Mouse (Mus musculus) splenic B cell, adult 2 months (primary cell): ENCODE results near the gene Scamp3.
"Not testable (repeated sequence)": the region's sequence is repeated elsewhere in the genome, so short reads cannot be mapped to it uniquely, and the experiment has no call there.

Source experiments
- DNase-seq: peaks from one replicate; pipeline ENCODE4 v3.0.0-alpha.2; 2011; ENCODE audit warnings: low read depth, low spot score
- H3K27me3 ChIP-seq: 2 replicates; pipeline ENCODE4 v1.6.1; 2012; ENCODE audit warnings: mild to moderate bottlenecking, low read length, moderate library complexity, mixed read lengths; ENCODE audit not compliant: control insufficient read depth, poor library complexity, insufficient read depth, severe bottlenecking
- H3K36me3 ChIP-seq: 2 replicates; pipeline ENCODE4 v1.6.1; 2012; ENCODE audit warnings: mild to moderate bottlenecking, low read length, moderate library complexity, mixed read lengths; ENCODE audit not compliant: control insufficient read depth, poor library complexity, insufficient read depth, severe bottlenecking

The Scamp3 gene

DNA sequence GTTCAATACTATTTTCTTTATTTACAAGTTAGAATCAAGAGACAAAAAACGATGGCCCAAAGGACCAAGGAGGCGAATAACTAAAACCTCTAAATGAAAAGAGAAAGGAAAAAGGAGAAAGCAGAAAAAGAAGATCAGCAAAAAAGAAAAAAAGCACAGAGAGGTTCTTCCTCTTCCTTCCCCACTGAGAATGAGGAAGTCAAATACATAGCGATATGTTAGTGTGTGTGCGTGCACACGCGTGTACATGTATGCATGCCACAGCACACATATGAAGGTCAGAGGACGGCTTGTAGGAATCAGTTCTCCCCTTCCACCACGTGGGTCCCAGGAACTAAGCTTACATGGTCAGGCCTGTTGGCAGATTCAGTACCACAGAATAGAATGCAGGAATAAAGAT lies 20.3 kb upstream of the Scamp3 start:
- peak; percentile 55 for DNase-seq
- Histone ChIP-seq H3K27me3 (no peaks in the 10 kb centered on the region), H3K36me3 (no peaks in the 10 kb centered on the region)

DNA sequence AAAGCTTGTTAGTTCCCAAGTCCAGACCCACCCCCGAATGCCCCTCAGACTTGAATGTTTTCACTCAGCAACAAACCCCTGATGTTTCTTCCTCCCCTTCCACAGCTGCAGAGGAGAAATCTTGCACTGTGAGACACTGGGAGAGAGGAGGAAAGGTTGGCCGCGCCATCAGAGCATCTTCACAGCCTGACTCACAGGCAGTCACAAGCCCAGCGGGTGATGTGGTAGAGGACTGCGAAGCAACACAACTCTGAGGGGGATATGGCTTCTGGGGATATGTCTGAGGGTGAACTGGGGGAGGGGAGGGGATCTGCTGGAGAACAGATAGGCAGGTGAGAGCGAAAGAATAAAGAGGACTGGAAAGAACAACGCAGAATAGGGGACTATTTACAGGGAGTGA lies 18.6 kb upstream of the Scamp3 start:
- no peaks in the 10 kb centered on the region for H3K27me3 ChIP-seq
- no peaks in the 10 kb centered on the region for H3K36me3 ChIP-seq
- no peak for DNase-seq

DNA sequence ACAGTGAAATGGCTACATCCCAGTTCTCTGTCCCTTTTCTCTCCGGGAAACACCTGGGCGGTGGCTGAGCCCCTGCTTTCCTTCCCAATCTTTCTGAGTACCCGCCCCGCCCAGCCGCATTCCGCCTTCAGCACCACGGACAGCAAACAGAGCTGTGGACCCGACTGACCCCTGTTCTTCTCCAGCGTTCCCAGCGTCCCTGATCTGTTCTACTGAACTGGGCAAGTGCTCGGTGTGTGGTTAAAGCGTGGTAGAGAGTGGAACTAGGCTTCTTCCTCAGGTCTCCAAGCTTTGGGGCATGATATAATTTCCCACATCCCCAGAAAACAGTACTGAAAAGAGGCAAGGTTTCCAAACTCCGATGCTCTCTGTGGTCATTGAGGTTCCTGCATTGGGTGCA lies 18.1 kb upstream of the Scamp3 start:
- peak; percentile 37 for DNase-seq
- Histone ChIP-seq H3K27me3 (no peaks in the 10 kb centered on the region), H3K36me3 (no peaks in the 10 kb centered on the region)

DNA sequence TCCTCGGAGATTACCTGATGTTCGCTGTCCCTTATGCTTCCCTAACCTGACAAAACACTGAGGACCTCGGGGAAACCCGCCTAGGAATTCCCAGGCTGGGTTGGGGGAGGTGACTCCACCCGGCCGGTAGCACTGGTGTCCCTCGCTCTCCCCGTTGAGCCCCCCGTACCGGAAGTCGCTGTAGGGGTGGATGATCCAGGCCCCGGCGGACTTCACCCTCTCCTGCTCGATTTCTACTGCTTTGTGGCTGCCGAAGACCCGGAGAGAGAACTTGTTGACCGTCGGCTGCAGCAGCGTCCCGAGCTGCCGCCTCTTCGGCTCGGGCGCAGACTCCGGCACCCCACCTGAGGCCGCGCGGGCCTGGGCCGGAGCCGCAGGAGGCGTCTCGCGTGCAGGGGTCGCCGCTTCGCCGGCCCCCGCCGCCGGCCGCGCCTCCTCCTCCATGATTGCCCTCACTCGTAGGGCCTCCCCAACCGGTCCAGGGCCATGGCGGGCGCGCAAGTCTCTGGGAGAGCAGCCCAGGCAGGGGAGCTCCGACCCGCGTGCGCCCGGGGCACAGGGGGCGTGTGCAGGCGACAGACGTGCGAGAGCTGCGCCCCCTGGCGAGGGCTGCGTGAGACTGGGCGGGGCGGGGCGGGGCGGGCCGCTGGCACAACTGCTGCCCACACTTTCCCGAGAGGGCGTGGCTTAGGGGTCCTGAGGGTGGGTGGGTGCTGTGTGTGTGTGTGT lies 17.5 kb upstream of the Scamp3 start, which contains the start of gene Hcn3:
Gene Hcn3, minus strand, starts transcription at position 581 of the 729 bp plus-strand sequence.
- no peaks in the 10 kb centered on the region for H3K27me3 ChIP-seq
- no peaks in the 10 kb centered on the region for H3K36me3 ChIP-seq
- peak; percentile 90 for DNase-seq

DNA sequence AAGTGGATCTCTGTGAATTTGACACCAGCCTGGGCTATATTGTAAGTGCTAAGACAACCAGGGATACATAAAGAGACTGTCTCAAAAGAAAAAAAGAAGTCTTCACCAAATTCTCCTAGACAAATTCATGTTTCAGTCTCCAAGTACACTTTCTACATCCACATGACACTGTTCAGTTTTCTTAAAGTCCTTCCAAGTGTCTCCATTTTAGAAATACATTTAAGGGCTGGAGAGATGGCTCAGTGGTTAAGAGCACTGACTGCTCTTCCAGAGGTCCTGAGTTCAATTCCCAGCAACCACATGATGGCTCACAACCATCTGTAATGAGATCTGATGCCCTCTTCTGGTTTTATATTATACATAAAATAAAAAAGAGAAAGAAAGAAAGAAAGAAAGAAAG lies 16.1 kb upstream of the Scamp3 start:
- H3K36me3 ChIP-seq, DNase-seq, H3K27me3 ChIP-seq: not testable (repeated sequence)

DNA sequence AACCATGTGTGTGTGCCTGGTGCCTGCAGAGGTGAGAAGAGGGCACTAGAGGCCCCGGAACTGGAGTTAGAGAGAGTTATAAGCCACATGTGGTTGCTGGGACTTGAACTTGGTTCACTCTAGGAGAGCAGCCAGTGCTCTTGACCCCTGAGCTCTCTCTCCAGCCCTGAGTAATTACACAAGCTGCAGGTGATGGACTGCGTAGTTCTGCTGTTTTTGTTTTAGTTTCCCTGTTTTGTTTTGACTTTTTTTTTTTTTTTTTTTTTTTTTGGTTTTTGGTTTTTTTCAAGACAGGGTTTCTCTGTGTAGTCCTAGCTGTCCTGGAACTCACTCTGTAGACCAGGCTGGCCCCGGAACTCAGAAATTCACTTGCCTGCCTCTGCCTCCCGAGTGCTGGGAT lies 15.5 kb upstream of the Scamp3 start:
- Histone ChIP-seq H3K27me3 (no peaks in the 10 kb centered on the region), H3K36me3 (no peaks in the 10 kb centered on the region)
- DNase-seq: no peak

DNA sequence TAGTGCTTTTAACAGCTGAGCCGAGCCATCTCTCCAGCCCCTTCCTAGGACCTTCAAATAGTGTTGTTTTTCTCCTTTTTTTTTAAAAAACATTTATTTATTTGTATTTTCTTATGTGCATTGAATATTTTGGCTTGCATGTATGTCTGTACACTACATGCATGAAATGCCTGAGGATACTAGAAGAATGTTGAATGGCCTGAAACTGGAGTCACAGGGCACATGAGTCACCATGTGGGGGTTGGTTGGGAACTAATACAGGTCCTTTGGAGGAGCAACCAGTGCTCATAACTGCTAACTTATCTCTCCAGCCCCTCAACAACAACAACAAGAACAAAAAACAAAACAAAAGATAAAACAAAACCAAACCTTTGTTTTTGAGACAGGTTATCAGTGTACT lies 14.2 kb upstream of the Scamp3 start:
- H3K36me3 ChIP-seq: peaks cover 5% of the 10 kb centered on the region; the same call in 1 of the 2 replicates
- H3K27me3 ChIP-seq: no peaks in the 10 kb centered on the region
- no peak for DNase-seq

DNA sequence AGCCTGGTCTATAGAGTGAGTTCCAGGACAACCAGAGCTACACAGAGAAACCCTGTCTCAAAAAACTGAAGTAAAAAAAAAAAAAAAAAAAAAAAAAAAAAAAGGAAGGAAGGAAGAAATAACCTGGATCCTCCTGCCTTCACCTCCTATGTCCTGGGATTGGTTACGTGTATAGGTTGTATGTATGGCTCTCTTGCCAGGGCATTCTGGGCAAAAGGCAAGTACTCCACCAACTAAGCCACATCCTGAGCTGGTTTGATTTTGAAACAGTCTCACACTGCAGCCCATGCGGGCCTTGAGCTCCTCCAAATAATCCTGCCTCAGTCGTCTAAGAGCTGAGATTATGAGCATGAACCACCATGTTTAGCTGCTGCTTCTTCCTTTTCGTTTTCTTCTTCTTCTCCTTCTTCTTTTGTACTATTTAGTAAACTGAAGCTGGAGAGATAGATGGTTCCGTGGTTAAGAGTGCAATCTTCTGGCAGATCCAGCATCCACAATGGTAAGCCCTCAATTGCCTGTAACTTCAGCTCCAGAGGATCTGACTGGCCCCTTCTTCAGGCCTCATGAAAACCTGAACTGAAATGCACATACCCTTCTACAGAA lies 13.5 kb upstream of the Scamp3 start:
- H3K36me3 ChIP-seq: peaks cover 5% of the 10 kb centered on the region
- peak; percentile 18 for DNase-seq
- H3K27me3 ChIP-seq: no peaks in the 10 kb centered on the region

DNA sequence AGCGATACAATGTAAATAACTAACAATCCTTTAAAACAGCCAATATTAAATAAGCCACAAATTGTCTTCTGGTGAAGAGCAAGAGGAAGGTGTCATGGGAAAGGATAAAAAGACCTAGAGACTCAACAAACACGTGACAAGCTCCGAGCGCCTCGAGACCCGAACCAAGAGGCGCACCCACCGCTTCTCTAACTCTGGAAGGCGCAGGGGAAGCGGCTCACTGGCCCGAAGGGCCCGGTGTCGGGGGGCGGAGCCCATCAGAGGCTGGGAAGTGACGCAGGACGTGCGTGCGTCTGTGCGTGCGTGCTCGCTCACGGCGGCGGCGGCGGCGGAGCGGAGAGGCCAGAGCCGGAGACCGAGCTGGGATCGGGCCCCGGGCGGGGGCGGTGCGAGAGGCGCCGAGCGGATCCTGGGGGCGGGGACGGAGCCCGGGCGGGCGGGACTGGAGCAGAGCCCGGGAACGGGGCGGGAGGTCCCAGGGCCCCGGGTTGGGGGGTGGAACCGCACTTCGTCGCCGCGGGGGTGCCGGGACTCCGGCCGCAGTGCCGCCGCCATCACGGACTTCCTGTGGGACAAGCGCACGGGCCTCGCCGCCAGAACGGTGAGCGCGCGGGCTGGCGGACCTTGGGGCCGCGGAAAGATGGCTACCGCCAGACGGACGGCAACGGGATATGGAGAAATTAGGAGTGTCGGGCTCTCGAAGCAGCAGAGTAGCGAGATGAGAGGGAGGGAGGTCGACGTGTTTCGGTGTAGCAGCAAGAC lies 12.6 kb upstream of the Scamp3 start, which contains the start of gene Clk2:
Gene Clk2, plus strand, starts transcription at position 290 of the 762 bp plus-strand sequence.
- Histone ChIP-seq H3K36me3 (peaks cover 9% of the 10 kb centered on the region), H3K27me3 (no peaks in the 10 kb centered on the region)
- DNase-seq: peak; percentile 93

DNA sequence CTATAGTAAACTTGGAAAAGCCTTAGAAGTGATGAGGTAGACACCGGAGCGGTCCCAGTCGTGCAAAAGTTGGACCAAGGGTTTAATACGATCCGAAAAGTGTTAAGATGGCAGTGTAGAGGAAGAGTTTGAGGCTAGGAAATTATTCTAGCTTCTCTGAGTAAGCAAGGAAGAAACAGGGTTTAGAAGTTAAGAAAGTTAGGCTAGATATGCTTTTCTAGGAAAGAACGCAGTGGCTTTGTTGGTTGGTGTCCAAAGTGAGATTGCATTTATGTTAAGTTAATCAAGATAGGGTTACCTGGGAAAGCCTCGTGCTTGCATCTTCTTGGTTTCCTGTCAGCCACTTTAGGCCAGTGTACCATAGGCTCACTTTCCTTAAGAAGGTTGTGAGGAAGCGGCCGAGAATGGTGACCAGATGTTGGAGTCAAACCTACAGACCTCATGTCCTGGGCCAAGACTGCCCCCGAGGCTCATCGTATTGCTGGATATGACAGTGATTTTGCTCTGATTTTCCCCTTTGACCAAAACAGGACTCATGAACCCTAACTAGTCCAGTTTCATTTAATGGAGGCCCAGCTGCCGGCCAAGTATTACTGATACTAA lies 11.9 kb upstream of the Scamp3 start:
- Histone ChIP-seq H3K27me3 (no peaks in the 10 kb centered on the region), H3K36me3 (peaks cover 14% of the 10 kb centered on the region)
- DNase-seq: no peak

DNA sequence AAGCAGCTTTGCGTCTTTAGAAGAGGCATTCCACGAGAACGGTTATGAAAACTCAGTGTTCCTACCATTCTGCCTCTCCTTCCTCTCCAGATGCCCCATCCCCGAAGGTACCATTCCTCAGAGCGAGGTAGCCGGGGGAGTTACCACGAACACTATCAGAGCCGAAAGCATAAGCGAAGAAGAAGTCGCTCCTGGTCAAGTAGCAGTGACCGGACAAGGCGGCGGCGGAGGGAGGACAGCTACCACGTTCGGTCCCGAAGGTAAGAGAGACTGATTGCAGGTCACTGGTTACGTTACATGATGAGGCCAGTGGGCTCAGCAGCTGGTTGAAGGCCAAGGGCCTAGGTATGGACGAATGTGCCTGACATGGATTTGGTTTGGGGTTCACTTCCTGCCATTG lies 10.3 kb upstream of the Scamp3 start:
- no peak for DNase-seq
- Histone ChIP-seq H3K27me3 (no peaks in the 10 kb centered on the region), H3K36me3 (peaks cover 18% of the 10 kb centered on the region)

DNA sequence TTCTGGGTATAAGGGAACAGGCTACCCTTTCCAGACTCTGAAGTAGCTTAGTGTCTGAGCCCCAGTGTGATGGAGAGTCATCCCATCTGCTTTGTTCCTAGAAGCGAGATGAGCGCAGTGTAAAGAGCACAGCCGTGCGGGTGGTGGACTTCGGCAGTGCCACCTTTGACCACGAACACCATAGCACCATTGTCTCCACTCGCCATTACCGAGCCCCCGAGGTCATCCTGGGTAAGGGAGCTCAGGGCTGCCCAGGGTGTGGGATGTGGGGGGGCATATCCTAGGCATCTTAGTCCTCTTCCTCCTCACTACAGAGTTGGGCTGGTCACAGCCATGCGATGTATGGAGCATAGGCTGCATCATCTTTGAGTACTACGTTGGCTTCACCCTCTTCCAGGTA lies 2.4 kb upstream of the Scamp3 start:
- DNase-seq: no peak
- Histone ChIP-seq H3K36me3 (peaks cover 34% of the 10 kb centered on the region), H3K27me3 (no peaks in the 10 kb centered on the region)

DNA sequence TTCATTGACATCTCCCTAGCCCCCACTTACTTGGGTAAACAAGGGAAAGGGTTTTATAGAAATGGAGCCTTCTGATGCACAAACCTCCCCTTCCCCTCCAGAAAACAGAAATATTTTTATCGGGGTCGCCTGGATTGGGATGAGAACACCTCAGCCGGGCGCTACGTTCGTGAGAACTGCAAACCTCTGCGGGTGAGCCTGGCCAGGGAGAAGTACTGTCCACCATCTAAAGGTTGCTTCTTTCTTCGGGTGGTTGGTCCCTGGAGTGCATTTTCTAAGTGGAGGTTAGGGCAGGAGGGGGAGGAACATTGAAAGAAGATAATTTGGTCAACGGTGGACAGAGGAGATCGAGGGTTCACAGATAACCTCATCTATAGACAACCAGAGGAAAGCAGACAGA lies 1.7 kb upstream of the Scamp3 start:
- H3K27me3 ChIP-seq: no peaks in the 10 kb centered on the region
- no peak for DNase-seq
- H3K36me3 ChIP-seq: peaks cover 29% of the 10 kb centered on the region

DNA sequence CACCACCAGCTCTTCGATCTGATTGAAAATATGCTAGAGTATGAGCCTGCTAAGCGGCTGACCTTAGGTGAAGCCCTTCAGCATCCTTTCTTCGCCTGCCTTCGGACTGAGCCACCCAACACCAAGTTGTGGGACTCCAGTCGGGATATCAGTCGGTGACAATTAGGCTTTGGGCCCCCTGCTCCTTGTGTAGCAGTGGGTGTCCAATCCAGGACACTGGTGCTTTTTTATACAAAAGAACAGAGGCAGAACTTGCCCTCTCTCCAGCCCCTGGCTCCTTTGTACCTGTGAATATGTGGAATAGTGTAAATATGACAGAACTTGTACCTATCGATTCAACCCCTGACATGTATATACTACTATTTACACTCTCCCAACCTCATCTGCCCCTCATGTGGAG lies 852 bp upstream of the Scamp3 start:
- Histone ChIP-seq H3K36me3 (peaks cover 27% of the 10 kb centered on the region), H3K27me3 (no peaks in the 10 kb centered on the region)
- no peak for DNase-seq

DNA sequence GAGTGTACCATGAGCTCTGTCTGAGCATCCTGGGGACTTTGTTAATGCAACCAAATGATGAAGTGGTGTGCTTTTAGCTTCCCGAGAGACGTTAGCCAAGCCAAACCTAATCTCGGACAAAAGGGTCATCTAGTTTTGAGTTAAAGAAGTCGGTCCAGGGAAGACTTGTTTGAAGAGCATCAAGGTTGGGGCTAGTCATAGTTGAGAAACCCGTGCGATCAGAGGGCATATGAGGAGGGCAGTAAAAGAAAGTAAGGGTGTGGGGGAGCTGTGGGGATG lies 773 bp downstream of the Scamp3 start:
- DNase-seq: no peak
- H3K36me3 ChIP-seq: peaks cover 24% of the 10 kb centered on the region
- H3K27me3 ChIP-seq: no peaks in the 10 kb centered on the region
